Mouse (Mus musculus) neutrophil, adult 5-6 weeks (primary cell): ENCODE measurements at regions not wholly inside any gene's neighbourhood (a gene's known extent, or its start where the extent isn't known, plus 50 kb on each side); places are given as distances from the start of the nearest gene placed in this dataset.

Experiments
- ATAC-seq: fragments of 151-379, 151-347 bp; 2 replicates; pipeline ENCODE4 v1.8.0; 2017; ENCODE audit warnings: mild to moderate bottlenecking, moderate TSS enrichment; ENCODE audit not compliant: insufficient number of reproducible peaks, poor library complexity, low FRiP score, severe bottlenecking; ENCODE audit errors: extremely low read depth

- ATAC-seq = no peak
These were observed 301.5 kb upstream of the Hnrnpa3 start for GRCm38 (mm10) chr2:75357516-75357915.

DNA sequence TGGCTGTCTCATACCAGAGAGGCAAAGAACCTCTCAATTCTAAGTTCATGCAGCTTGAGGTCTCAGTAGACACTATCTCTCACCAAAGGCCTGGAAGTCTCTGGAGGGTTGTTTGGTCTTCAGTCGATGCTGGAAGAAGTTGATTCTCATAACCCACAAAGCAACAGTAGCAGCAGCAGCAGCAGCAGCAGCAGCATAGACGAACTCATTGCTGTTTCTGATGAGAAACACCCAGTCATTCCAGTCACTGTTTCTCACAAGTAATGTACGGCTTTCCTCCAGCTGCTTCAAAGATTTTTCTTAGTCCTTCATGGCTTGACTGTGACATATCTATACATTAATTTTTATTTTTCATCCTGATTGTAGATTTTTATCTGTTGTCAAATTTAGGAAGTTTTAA is 298.1 kb upstream of the Hnrnpa3 start:
- no peak for ATAC-seq

DNA sequence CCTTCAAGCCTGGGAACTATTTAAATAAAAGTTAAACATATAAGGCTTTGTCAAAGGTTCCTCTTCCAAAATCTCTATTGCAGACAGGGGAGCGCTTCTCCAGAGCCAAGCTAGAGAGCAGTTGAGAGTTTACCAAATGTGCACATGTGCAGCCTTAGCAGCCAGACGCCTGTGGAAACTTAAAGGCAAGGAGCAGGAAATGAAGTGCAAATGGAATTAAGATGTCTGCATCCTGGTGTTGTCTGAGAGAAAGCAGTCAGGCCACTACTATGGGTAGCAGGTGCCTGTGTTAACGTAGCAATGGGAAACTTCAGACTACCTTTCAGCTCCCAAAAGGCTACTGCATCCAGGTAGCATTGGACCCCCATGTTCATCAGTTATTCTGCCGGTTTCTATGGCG is 282.4 kb upstream of the Hnrnpa3 start:
- no peak for ATAC-seq

DNA sequence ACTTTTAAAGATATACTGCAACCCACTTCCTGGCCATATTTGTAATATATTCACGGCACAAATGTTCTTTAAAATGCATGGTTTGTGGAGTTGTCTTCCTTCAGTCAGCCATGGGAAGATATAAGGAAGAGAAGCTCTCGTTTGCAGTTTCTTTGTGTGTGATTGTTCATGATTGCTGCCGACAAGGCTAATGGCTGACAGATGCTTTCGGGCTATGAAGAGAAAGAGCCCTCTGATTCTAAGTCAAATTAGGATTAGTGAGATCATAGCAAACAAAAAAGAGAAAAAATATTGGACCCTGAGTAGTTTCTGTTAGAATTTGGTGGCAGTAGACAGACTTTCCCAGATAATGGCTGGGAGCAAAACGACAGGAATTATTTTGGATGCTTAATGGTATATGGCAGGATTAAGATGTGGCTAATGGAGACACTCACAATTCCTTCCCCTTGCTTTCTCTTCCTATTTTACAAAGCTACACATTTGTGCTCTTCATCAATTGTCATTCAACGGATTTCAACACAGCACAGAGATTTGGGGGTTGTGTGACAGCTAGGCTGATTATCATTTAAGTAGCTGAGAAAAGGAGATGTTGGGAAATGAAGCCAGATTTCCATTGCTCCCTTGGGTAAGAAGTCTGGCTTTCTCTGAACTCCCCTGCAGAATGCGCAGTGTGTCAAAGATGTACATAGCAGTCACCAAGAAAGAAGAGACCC is 273.4 kb upstream of the Hnrnpa3 start:
- no peak for ATAC-seq

DNA sequence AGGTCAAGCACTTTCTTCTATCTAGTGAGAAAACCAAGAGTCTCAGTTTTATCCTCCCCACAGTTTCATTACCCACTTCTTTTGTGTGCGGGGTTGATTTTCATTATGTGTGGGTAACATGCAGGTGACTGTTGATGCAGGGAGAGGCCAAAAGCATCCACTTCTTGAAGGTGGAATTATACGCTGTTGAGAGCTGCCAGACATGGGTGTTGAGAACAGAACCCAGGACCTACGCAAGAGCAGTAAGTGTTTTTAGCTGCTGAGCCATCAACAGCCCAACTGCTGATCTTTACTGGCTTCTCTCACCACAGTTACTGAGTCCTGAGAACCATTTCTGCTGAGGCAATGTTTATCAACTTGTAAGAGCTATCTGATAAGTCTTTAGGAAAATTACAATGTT is 272.4 kb upstream of the Hnrnpa3 start:
- no peak for ATAC-seq

GRCm38 (mm10) chr2:75392041-75392440 is 267.0 kb upstream of the Hnrnpa3 start:
- ATAC-seq = no peak

GRCm38 (mm10) chr2:75394928-75395673 is 264.0 kb upstream of the Hnrnpa3 start:
- no peak for ATAC-seq

GRCm38 (mm10) chr2:75396016-75396415 is 263.0 kb upstream of the Hnrnpa3 start:
- ATAC-seq = no peak

DNA sequence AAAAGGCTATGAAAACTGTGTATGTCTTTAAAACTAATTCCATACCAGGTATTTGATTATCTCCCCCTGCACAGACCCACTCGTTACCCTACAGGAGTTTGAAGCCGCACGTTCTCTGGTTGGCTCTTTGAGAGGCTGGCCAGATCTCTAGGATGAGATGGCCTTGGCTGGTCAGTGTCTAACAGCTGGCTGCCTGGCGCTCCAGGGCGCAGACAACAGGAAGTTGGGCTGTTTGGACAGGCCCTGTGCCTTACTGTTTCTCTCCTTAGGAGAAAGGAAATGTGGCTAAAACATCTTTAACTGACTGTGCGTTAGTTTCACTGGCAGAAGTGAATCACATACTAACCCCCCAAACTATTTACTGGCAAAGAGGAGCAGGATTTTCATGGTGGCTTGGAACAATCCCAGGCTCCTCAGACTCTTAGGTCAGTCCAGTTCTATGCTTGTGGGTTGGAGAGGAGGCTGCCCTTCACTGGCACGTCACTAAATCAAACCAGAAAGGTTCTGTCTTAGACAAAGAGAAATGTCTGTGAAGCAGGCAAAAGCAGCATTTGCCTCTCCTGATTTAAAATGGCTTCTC is 258.7 kb upstream of the Hnrnpa3 start:
- ATAC-seq = no peak

DNA sequence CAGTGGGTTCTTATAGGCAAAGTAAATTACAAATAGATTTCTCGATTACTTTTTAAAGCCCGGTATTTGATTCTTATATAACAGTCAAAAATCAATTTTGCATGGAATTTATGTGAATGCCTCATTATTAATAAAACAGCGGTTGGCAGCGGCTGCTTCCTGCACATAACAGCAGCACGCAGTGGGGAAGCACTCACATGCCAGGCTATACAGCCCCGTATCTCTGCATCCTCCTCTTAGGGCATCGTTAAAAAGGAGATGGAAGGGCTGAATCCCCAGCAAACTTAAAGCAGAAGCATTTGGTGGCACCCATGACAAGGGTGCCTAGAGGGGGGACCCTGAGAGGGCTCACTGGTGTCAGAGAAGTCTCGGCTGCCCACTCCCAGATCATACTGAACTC is 255.3 kb upstream of the Hnrnpa3 start:
- no peak for ATAC-seq

GRCm38 (mm10) chr2:75405524-75406214 is 253.4 kb upstream of the Hnrnpa3 start:
- no peak for ATAC-seq

DNA sequence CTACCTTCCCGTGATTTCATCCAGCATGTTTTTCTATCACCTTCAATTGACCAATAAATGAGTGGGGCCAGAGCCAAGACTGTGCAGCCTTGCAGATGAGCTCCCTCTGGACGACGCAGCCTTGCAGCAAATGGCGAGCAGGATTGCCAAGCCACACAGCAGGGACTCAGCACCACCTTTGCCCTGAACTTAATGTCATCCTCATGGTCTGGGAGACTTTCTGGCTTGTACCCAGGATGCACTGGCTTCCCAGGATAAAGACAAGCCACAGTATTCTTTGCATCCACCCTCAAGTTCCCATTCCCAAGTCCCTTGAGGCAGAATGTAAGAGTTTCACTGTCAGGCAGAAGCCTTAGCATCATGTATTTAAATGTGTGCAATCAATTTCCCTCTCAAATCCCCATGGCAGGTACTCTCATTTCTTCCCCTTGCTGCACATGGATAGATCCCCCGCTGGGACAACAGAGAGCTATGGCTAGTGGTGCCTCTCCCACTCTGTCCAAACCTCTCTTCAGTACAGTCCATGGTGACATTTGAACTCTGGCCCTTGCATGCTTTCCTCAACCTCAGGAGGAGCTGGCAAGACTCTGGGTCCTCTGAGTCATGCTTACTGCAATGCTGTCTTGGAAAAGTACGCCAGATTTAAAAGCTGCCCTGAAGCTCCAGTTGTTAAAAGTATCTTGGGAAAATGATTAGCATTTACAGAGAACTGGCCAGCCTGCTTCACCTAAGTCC is 252.2 kb upstream of the Hnrnpa3 start:
- no peak for ATAC-seq

DNA sequence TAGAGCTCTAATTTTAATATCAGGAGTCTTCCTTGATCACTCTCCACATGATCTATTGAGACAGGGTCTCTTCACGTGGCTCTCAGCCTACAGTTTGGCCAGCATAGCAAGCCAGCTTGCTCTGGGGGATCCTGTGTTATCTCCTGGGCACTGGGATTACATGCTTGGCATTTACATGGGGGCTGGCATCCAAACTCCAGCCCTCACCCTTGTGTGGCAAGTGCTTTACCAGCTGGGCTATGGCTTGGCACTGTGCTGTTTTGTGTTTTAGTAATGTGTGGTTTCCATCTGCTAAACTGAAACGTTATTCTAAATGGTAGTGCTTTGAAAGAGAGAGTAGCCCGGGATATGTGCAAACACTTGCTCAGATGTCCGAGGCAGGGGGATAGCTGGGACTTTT is 251.5 kb upstream of the Hnrnpa3 start:
- ATAC-seq = no peak

- ATAC-seq = no peak
These were observed 251.0 kb upstream of the Hnrnpa3 start for GRCm38 (mm10) chr2:75408016-75408415.

DNA sequence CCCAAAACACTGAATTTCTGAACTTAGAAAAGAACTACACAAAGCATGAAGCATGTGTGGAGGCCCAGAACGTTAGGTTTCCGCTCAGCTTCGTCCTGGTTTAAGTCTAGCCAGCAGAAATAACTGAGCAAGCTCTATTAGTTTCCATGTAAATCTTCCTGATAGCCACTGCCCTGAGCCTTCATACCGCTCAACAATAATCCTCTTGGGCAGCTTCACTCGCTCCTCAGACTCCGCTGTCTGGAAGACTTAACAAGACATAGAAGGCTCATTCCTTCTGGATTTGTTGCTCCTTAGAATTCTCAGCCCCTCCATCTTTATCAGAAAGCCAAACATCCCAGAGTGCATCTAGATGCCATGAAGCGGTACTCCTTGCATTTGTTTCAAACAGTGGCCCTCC is 249.3 kb upstream of the Hnrnpa3 start:
- ATAC-seq = no peak

GRCm38 (mm10) chr2:75412735-75413134 is 246.3 kb upstream of the Hnrnpa3 start:
- no peak for ATAC-seq

DNA sequence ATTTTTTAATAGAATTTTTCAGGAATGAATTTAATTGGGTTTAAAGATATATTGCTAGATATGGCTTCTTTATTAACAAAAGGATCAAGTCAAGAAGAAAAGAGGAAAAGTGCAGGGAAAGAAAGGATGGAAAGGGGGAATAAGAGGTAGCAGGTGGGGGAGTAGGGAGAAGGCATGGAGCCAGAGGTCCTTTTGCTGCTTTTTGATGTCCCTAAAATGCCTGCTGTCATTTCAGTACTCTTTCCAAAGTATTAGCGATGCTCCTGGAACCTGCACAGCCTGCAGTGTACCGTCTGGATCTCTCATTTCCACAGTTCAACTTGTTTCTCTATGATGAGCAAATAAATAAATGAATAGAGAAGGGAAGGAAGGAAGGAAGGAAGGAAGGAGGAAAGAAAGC is 240.4 kb upstream of the Hnrnpa3 start:
- ATAC-seq = no peak

DNA sequence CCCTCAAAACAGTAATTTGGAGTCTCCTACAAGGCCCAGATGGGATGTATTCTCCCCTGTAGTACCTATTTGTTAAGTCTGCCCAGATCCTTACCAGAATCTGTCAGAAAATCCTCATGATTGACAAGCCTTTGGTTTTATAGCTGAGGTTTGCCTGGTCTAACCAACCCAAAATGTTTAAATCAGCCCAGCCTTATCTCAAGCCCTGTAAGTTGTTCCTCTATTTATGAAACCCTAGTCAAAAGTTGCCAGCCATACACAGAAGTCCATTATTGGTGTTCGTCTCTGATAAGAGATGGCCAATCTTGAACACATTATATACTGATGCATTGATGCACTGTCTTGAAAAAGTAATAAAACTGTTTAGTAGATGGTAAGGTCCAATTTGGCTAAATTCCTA is 239.9 kb upstream of the Hnrnpa3 start:
- ATAC-seq = no peak
